Mouse (Mus musculus): ENCODE data around the gene Prr11. TPM values are rescaled to one million over a fixed set of nuclear protein-coding genes. Genes with fewer than 3 reads are reported as not detected.

The Prr11 gene
- polyA plus RNA-seq, 1 experiment, result 0.17 TPM

DNA sequence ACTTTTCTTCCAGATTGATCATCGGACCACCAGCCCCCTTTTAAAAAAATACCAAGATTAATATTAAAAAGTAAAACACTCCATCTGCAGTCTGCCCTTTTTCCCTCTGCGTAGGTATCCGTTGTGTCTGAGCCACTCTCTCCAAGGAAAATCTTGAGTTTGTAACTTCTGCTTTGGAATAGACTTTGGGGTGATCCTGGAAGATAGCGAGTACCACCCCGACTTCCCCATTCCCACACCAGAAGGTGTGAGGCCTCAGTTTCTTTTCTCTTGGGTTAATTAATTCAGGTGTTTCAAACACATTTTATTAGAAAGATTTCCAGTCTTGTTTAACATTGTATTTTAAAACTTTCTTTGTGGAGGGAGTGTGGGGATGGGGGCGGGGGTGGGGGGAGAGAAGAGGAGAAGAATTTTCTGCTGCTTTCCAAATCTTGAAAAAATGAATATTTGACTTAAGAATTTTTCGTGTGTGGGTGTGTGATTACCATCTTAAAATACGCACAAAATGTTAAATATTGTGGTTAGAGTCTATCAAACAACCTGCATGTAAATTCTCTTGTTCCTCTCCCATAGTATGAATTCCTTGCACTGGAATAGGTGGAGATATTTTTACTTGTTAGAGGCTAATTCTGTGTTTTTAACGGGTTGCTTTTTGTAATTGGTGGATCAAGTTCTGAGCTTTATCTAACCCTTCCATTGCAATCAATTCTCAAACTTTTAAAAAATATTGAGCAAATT, 1.8 kb upstream of the Prr11 start:
- WGBS, result 11% methylated on average over 9 of the region's 9 CpGs
- DNase-seq, result no peak
- H3K36me3 ChIP-seq (ENCODE audit: control insufficient read depth, insufficient read depth, low read length), result no peaks in the 10 kb centered on the region
- TF ChIP-seq CTCF (conservative IDR thresholded peaks at IDR 0.05; ENCODE audit: insufficient read depth, insufficient read length, low read depth, low read length), result no peak
- TF ChIP-seq POLR2A (IDR thresholded peaks at IDR 0.05; ENCODE audit: low read depth, low read length), result no peak
- no peak overlapping the region for H3K27ac ChIP-seq (ENCODE audit: insufficient read depth, low read depth, low read length)
- H3K4me1 ChIP-seq (ENCODE audit: control insufficient read depth, insufficient read depth, low read length), result no peaks in the 10 kb centered on the region; the same call in 1 of the 2 replicates
- H3K4me3 ChIP-seq (ENCODE audit: insufficient read depth, low read depth, low read length), result peak overlapping the region; percentile 77
- H3K27me3 ChIP-seq (replicated peaks; ENCODE audit: control insufficient read depth, insufficient read depth, low read length), result no peaks in the 10 kb centered on the region

GRCm38 (mm10) chr11:87109519-87110171, 1.1 kb upstream of the Prr11 start:
- H3K36me3 ChIP-seq (ENCODE audit: control insufficient read depth, insufficient read depth, low read length), result no peaks in the 10 kb centered on the region
- DNase-seq, result peak; percentile 17
- WGBS, result under 1% methylated on average over 42 of the region's 42 CpGs

DNA sequence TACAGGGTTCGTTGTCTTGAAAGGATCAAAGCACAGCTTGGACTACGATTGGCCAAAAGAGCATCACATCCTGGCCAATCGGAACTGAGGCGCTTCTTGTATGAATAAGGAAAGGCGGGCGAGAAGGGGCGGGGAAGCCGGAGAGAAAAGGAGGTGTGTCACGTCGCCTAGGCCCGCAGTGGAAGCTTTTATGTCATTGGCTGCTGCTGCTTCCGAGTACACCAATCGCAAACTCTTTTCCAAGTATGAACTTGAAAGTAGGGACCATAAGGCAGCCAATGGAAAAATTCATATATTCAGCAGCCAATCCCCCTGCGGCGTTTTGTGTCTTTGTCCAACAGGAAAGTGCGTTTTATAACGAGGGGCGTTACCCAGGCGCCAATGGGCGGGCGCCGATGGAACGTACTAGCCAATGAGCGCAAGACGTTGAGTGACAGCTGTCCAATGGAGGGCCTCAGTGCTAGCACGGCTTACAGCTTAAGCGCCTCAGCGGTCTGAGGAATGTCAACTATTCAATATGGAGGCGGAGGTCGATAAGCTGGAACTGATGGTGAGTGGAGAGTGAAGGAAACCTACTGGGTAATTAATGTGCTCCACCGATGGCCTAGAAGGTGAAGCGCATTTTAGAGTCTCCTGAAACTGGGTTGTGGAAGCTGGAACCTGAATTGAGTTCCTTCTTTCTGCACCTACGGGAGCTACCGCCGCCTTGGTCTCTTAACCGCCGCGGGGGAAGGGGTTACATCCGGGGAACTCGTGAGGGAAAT, 429 bp upstream of the Prr11 start, which contains the start of gene Ska2:
Ska2 (plus strand) TSS at position 480 of the 764 bp plus-strand sequence.
- Histone ChIP-seq H3K36me3 (ENCODE audit: control insufficient read depth, insufficient read depth, low read length) (no peaks in the 10 kb centered on the region), H3K27ac (ENCODE audit: insufficient read depth, low read depth, low read length) (peak within 1 kb of the TSS; percentile 88), H3K4me3 (ENCODE audit: insufficient read depth, low read depth, low read length) (peak within 1 kb of the TSS; percentile 77), H3K27me3 (replicated peaks; ENCODE audit: control insufficient read depth, insufficient read depth, low read length) (no peaks in the 10 kb centered on the region), H3K4me1 (ENCODE audit: control insufficient read depth, insufficient read depth, low read length) (no peaks in the 10 kb centered on the region; the same call in 1 of the 2 replicates)
- peak; percentile 100 for DNase-seq
- under 1% methylated on average over 40 of the region's 40 CpGs for WGBS
- TF ChIP-seq CTCF (conservative IDR thresholded peaks at IDR 0.05; ENCODE audit: insufficient read depth, insufficient read length, low read depth, low read length), result no peak
- TF ChIP-seq POLR2A (IDR thresholded peaks at IDR 0.05; ENCODE audit: low read depth, low read length), result no peak

More at GRCm38 (mm10) chr11:87109519-87110171, 1.1 kb upstream of the Prr11 start:
- no peaks in the 10 kb centered on the region; the same call in 1 of the 2 replicates for H3K4me1 ChIP-seq (ENCODE audit: control insufficient read depth, insufficient read depth, low read length)
- TF ChIP-seq POLR2A (IDR thresholded peaks at IDR 0.05; ENCODE audit: low read depth, low read length), result no peak
- TF ChIP-seq CTCF (conservative IDR thresholded peaks at IDR 0.05; ENCODE audit: insufficient read depth, insufficient read length, low read depth, low read length), result no peak
- no peaks in the 10 kb centered on the region for H3K27me3 ChIP-seq (replicated peaks; ENCODE audit: control insufficient read depth, insufficient read depth, low read length)
- peak overlapping the region; percentile 77 for H3K4me3 ChIP-seq (ENCODE audit: insufficient read depth, low read depth, low read length)
- H3K27ac ChIP-seq (ENCODE audit: insufficient read depth, low read depth, low read length), result peak overlapping the region; percentile 88

DNA sequence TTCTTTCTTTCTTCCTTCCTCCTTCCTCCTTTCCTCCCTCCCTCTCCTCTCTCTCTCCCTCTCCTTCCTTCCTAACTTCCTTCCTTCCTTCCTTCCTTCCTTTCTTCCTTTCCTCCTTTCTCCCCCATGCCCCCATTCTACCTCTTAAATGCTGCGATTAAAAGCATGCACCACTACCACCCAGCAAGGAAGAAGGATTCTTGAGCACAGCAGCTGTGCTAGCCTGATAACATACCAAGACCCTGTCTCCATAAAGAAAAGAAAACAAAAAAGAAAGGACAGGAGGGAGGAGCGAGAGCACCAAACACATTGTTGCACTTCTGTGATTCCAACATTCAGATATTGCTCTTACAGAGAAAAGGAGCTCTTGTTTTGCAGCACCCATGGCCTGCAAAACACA, 21.4 kb downstream of the Prr11 start:
- WGBS, result 57% methylated on average over 2 of the region's 2 CpGs
- no peak overlapping the region; the same call in 1 of the 2 replicates for H3K4me3 ChIP-seq (ENCODE audit: insufficient read depth, low read depth, low read length)
- H3K27me3 ChIP-seq (replicated peaks; ENCODE audit: control insufficient read depth, insufficient read depth, low read length), result no peaks in the 10 kb centered on the region
- no peak for DNase-seq
- H3K4me1 ChIP-seq (ENCODE audit: control insufficient read depth, insufficient read depth, low read length), result peaks cover 17% of the 10 kb centered on the region; the same call in 1 of the 2 replicates
- TF ChIP-seq CTCF (conservative IDR thresholded peaks at IDR 0.05; ENCODE audit: insufficient read depth, insufficient read length, low read depth, low read length) (no peak), POLR2A (IDR thresholded peaks at IDR 0.05; ENCODE audit: low read depth, low read length) (no peak)
- H3K36me3 ChIP-seq (ENCODE audit: control insufficient read depth, insufficient read depth, low read length), result no peaks in the 10 kb centered on the region; the same call in 1 of the 2 replicates
- no peak overlapping the region for H3K27ac ChIP-seq (ENCODE audit: insufficient read depth, low read depth, low read length)

DNA sequence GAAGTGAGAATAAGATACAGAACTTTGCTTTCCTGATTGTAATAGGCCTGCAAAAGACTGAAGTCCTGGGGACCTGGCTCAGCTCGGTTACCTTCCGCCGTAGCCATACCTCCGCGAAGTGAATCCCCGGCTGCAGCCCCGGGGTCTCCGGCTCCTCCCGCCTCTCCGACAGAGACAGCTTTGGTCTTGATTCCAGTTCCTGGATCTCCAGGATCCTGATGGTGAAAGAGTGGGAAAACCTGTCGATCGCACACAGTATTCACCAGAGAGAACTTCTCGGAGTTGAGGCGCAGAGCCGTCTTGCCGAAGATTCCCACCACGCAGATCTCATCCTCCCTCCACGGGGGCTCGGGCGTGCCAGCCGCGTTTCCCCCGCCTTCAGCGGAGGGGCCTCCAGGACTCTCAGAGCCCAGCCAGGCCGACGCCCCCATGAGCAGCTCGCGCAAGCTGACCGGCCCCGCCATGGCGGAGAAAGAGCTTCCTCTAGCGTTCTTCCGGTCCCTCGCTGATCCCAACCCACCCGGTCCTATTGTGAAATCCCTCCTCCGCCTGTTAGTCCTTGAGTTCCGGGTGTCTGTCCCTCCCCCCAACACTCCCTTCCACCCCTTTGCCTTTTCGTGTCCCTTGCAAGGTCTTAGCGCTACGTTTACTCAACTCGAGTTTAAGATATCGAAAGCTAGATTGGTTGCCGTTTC, 22.1 kb downstream of the Prr11 start, which contains the start of gene Smg8:
Smg8 (minus strand) TSS at position 485 of the 695 bp plus-strand sequence.
- TF ChIP-seq CTCF (conservative IDR thresholded peaks at IDR 0.05; ENCODE audit: insufficient read depth, insufficient read length, low read depth, low read length) (no peak), POLR2A (IDR thresholded peaks at IDR 0.05; ENCODE audit: low read depth, low read length) (no peak)
- peak; percentile 88 for DNase-seq
- Histone ChIP-seq H3K27ac (ENCODE audit: insufficient read depth, low read depth, low read length) (peak within 1 kb of the TSS; percentile 17; the same call in 1 of the 2 replicates), H3K4me3 (ENCODE audit: insufficient read depth, low read depth, low read length) (peak within 1 kb of the TSS; percentile 81), H3K4me1 (ENCODE audit: control insufficient read depth, insufficient read depth, low read length) (peaks cover 17% of the 10 kb centered on the region; the same call in 1 of the 2 replicates), H3K27me3 (replicated peaks; ENCODE audit: control insufficient read depth, insufficient read depth, low read length) (no peaks in the 10 kb centered on the region), H3K36me3 (ENCODE audit: control insufficient read depth, insufficient read depth, low read length) (no peaks in the 10 kb centered on the region; the same call in 1 of the 2 replicates)
- WGBS, result under 1% methylated on average over 43 of the region's 43 CpGs

- Histone ChIP-seq H3K27me3 (replicated peaks; ENCODE audit: control insufficient read depth, insufficient read depth, low read length) (no peaks in the 10 kb centered on the region), H3K27ac (ENCODE audit: insufficient read depth, low read depth, low read length) (no peak overlapping the region), H3K36me3 (ENCODE audit: control insufficient read depth, insufficient read depth, low read length) (no peaks in the 10 kb centered on the region; the same call in 1 of the 2 replicates), H3K4me3 (ENCODE audit: insufficient read depth, low read depth, low read length) (peak overlapping the region; percentile 81; the same call in 1 of the 2 replicates), H3K4me1 (ENCODE audit: control insufficient read depth, insufficient read depth, low read length) (peaks cover 17% of the 10 kb centered on the region; the same call in 1 of the 2 replicates)
- DNase-seq, result no peak
- TF ChIP-seq CTCF (conservative IDR thresholded peaks at IDR 0.05; ENCODE audit: insufficient read depth, insufficient read length, low read depth, low read length), result no peak
- TF ChIP-seq POLR2A (IDR thresholded peaks at IDR 0.05; ENCODE audit: low read depth, low read length), result no peak
- WGBS, result 85% methylated on average over 13 of the region's 13 CpGs
These were observed 23.0 kb downstream of the Prr11 start for GRCm38 (mm10) chr11:87085461-87085860.

All from kidney, adult 2 months (tissue).